Mouse (Mus musculus): Measurements from ENCODE around the gene Myt1l. TPM values are rescaled to one million over a fixed set of nuclear protein-coding genes. Genes with fewer than 3 reads are reported as not detected.

Myt1l gene
- not detected in 2 replicates for total RNA-seq (2015; ENCODE audit: low replicate concordance)
- total RNA-seq (2017; ENCODE audit: low replicate concordance), result 1.4 TPM in 1 of 2 replicates, not detected in the other

GRCm38 (mm10) chr12:29528031-29528771, at the start of gene Myt1l:
Gene Myt1l, plus strand, starts transcription at chr12:29528384.
- ATAC-seq (replicated peaks; ENCODE audit: low FRiP score, poor library complexity, severe bottlenecking), result no peak

- ATAC-seq (replicated peaks; ENCODE audit: low FRiP score, poor library complexity, severe bottlenecking), result no peak
These were observed 41.7 kb upstream of the Myt1l start for GRCm38 (mm10) chr12:29486424-29487035.

- ATAC-seq (replicated peaks; ENCODE audit: low FRiP score, poor library complexity, severe bottlenecking), result no peak
These were observed 1.9 kb upstream of the Myt1l start for GRCm38 (mm10) chr12:29526236-29526644.

- no peak for ATAC-seq (replicated peaks; ENCODE audit: low FRiP score, poor library complexity, severe bottlenecking)
These were observed 979 bp upstream of the Myt1l start for GRCm38 (mm10) chr12:29527048-29527761.

GRCm38 (mm10) chr12:29530241-29530725, 2.1 kb downstream of the Myt1l start:
- ATAC-seq (replicated peaks; ENCODE audit: low FRiP score, poor library complexity, severe bottlenecking), result no peak

GRCm38 (mm10) chr12:29530823-29531222, 2.6 kb downstream of the Myt1l start:
- no peak for ATAC-seq (replicated peaks; ENCODE audit: low FRiP score, poor library complexity, severe bottlenecking)

- no peak for ATAC-seq (replicated peaks; ENCODE audit: low FRiP score, poor library complexity, severe bottlenecking)
These were observed 5.1 kb downstream of the Myt1l start for GRCm38 (mm10) chr12:29533071-29533876.

GRCm38 (mm10) chr12:29534326-29534725, 6.1 kb downstream of the Myt1l start:
- ATAC-seq (replicated peaks; ENCODE audit: low FRiP score, poor library complexity, severe bottlenecking), result no peak

- no peak for ATAC-seq (replicated peaks; ENCODE audit: low FRiP score, poor library complexity, severe bottlenecking)
These were observed 6.6 kb downstream of the Myt1l start for GRCm38 (mm10) chr12:29534761-29535300.

GRCm38 (mm10) chr12:29537916-29538315, 9.7 kb downstream of the Myt1l start:
- ATAC-seq (replicated peaks; ENCODE audit: low FRiP score, poor library complexity, severe bottlenecking), result no peak

GRCm38 (mm10) chr12:29538456-29538855, 10.3 kb downstream of the Myt1l start:
- ATAC-seq (replicated peaks; ENCODE audit: low FRiP score, poor library complexity, severe bottlenecking), result no peak

- no peak for ATAC-seq (replicated peaks; ENCODE audit: low FRiP score, poor library complexity, severe bottlenecking)
These were observed 10.9 kb downstream of the Myt1l start for GRCm38 (mm10) chr12:29539106-29539505.

- no peak for ATAC-seq (replicated peaks; ENCODE audit: low FRiP score, poor library complexity, severe bottlenecking)
These were observed 12.6 kb downstream of the Myt1l start for GRCm38 (mm10) chr12:29540741-29541140.

- no peak for ATAC-seq (replicated peaks; ENCODE audit: low FRiP score, poor library complexity, severe bottlenecking)
These were observed 17.9 kb downstream of the Myt1l start for GRCm38 (mm10) chr12:29546073-29546472.

GRCm38 (mm10) chr12:29547112-29547511, 18.9 kb downstream of the Myt1l start:
- ATAC-seq (replicated peaks; ENCODE audit: low FRiP score, poor library complexity, severe bottlenecking), result no peak

GRCm38 (mm10) chr12:29547755-29548154, 19.6 kb downstream of the Myt1l start:
- no peak for ATAC-seq (replicated peaks; ENCODE audit: low FRiP score, poor library complexity, severe bottlenecking)

GRCm38 (mm10) chr12:29553138-29553537, 25.0 kb downstream of the Myt1l start:
- ATAC-seq (replicated peaks; ENCODE audit: low FRiP score, poor library complexity, severe bottlenecking), result no peak

- no peak for ATAC-seq (replicated peaks; ENCODE audit: low FRiP score, poor library complexity, severe bottlenecking)
These were observed 27.5 kb downstream of the Myt1l start for GRCm38 (mm10) chr12:29555718-29556117.

- no peak for ATAC-seq (replicated peaks; ENCODE audit: low FRiP score, poor library complexity, severe bottlenecking)
These were observed 28.2 kb downstream of the Myt1l start for GRCm38 (mm10) chr12:29556408-29556807.

All from erythroid progenitor cell, adult 5-6 weeks (primary cell).